Mouse (Mus musculus): ENCODE results near the gene Msx2. TPM values are rescaled to one million over a fixed set of nuclear protein-coding genes. Genes with fewer than 3 reads are reported as not detected.

Gene Msx2
- polyA plus RNA-seq, 1 experiment from 2014 or later = 2.0 TPM

GRCm38 (mm10) chr13:53469756-53470155, 3.1 kb downstream of the Msx2 start:
- Histone ChIP-seq H3K9me3 (ENCODE audit: control insufficient read depth, low read length) (no peaks in the 10 kb centered on the region), H3K27ac (replicated peaks) (no peak overlapping the region), H3K27me3 (ENCODE audit: control insufficient read depth, insufficient read depth, low read length) (peaks cover 16% of the 10 kb centered on the region), H3K36me3 (ENCODE audit: control insufficient read depth, insufficient read depth, low read length) (no peaks in the 10 kb centered on the region), H3K4me3 (ENCODE audit: low read depth, low read length) (no peak overlapping the region), H3K4me1 (replicated peaks; ENCODE audit: control insufficient read depth, insufficient read depth) (no peaks in the 10 kb centered on the region), H3K9ac (ENCODE audit: low read length) (no peak overlapping the region), H3K4me2 (replicated peaks; ENCODE audit: low read depth) (no peak overlapping the region)
- 41% methylated on average over 5 of the region's 5 CpGs for WGBS
- ATAC-seq (ENCODE audit: low FRiP score, low TSS enrichment) (no peak), DNase-seq (ENCODE audit: low spot score) (no peak)
- TF ChIP-seq CTCF (IDR thresholded peaks at IDR 0.05; ENCODE audit: low read depth) (no peak), EP300 (optimal IDR thresholded peaks at IDR 0.05) (no peak)

- H3K27ac ChIP-seq (replicated peaks) = no peak overlapping the region
- 55% methylated on average over 14 of the region's 14 CpGs for WGBS
- no peaks in the 10 kb centered on the region for H3K9me3 ChIP-seq (ENCODE audit: control insufficient read depth, low read length)
- H3K4me3 ChIP-seq (ENCODE audit: low read depth, low read length) = no peak overlapping the region
- H3K36me3 ChIP-seq (ENCODE audit: control insufficient read depth, insufficient read depth, low read length) = no peaks in the 10 kb centered on the region
- ATAC-seq (ENCODE audit: low FRiP score, low TSS enrichment) (no peak), DNase-seq (ENCODE audit: low spot score) (no peak)
- H3K27me3 ChIP-seq (ENCODE audit: control insufficient read depth, insufficient read depth, low read length) = peaks cover 26% of the 10 kb centered on the region
- H3K4me2 ChIP-seq (replicated peaks; ENCODE audit: low read depth) = no peak overlapping the region
- no peaks in the 10 kb centered on the region for H3K4me1 ChIP-seq (replicated peaks; ENCODE audit: control insufficient read depth, insufficient read depth)
- H3K9ac ChIP-seq (ENCODE audit: low read length) = no peak overlapping the region
- TF ChIP-seq CTCF (IDR thresholded peaks at IDR 0.05; ENCODE audit: low read depth) (no peak), EP300 (optimal IDR thresholded peaks at IDR 0.05) (no peak)
Measured at GRCm38 (mm10) chr13:53468171-53468570, 4.7 kb downstream of the Msx2 start.

- DNase-seq (ENCODE audit: low spot score) (no peak), ATAC-seq (ENCODE audit: low FRiP score, low TSS enrichment) (no peak)
- TF ChIP-seq CTCF (IDR thresholded peaks at IDR 0.05; ENCODE audit: low read depth) = no peak
- TF ChIP-seq EP300 (optimal IDR thresholded peaks at IDR 0.05) = no peak
- Histone ChIP-seq H3K4me1 (replicated peaks; ENCODE audit: control insufficient read depth, insufficient read depth) (0 out of 2 replicates have a peak, but pooled peaks cover 5% of the 10 kb centered on the region), H3K9ac (ENCODE audit: low read length) (no peak overlapping the region), H3K9me3 (ENCODE audit: control insufficient read depth, low read length) (no peaks in the 10 kb centered on the region), H3K36me3 (ENCODE audit: control insufficient read depth, insufficient read depth, low read length) (no peaks in the 10 kb centered on the region), H3K4me3 (ENCODE audit: low read depth, low read length) (no peak overlapping the region), H3K27ac (replicated peaks) (no peak overlapping the region), H3K27me3 (ENCODE audit: control insufficient read depth, insufficient read depth, low read length) (peaks cover 27% of the 10 kb centered on the region; the same call in 1 of the 2 replicates), H3K4me2 (replicated peaks; ENCODE audit: low read depth) (no peak overlapping the region)
- 27% methylated on average over 18 of the region's 18 CpGs for WGBS
Measured at GRCm38 (mm10) chr13:53466189-53466866, 6.5 kb downstream of the Msx2 start.

DNA sequence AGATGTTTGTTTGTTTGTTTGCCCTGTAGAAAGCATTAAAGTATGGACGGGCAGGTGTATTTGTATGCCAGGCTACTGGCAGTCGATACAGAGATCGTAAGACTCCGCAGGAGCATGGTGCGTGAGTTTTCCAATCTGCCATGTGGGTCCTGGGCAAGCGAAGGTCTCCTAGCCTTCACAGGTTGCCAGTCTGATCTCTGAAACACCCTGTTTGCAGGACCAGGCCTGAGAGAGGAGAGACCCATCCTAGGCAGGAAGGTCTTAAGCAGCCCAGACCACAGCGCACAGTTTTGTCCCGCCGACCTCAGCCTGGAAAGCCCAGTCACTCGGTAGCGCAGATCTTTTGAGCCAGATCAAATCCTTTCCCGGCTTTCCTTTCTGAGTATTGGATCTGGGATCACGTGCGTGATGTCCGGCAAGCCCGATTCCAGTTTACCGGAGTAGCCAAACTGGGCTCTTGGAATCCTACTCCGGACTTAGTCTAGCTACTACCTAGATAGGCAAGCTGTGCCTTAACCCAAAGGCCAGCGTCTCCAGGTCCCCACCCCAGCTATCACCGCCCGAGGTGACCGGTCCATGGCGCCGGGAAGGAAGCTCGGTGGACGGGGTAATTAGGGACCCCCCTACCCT, 7.6 kb downstream of the Msx2 start:
- Histone ChIP-seq H3K9ac (ENCODE audit: low read length) (no peak overlapping the region), H3K4me3 (ENCODE audit: low read depth, low read length) (no peak overlapping the region), H3K9me3 (ENCODE audit: control insufficient read depth, low read length) (no peaks in the 10 kb centered on the region), H3K27me3 (ENCODE audit: control insufficient read depth, insufficient read depth, low read length) (peaks cover 26% of the 10 kb centered on the region; the same call in 1 of the 2 replicates), H3K4me1 (replicated peaks; ENCODE audit: control insufficient read depth, insufficient read depth) (0 out of 2 replicates have a peak, but pooled peaks cover 5% of the 10 kb centered on the region), H3K36me3 (ENCODE audit: control insufficient read depth, insufficient read depth, low read length) (no peaks in the 10 kb centered on the region), H3K27ac (replicated peaks) (no peak overlapping the region), H3K4me2 (replicated peaks; ENCODE audit: low read depth) (no peak overlapping the region)
- ATAC-seq (ENCODE audit: low FRiP score, low TSS enrichment) (no peak), DNase-seq (ENCODE audit: low spot score) (no peak)
- TF ChIP-seq CTCF (IDR thresholded peaks at IDR 0.05; ENCODE audit: low read depth) = no peak
- TF ChIP-seq EP300 (optimal IDR thresholded peaks at IDR 0.05) = no peak
- 17% methylated on average over 26 of the region's 26 CpGs for WGBS

GRCm38 (mm10) chr13:53464441-53465001, 8.4 kb downstream of the Msx2 start:
- ATAC-seq (ENCODE audit: low FRiP score, low TSS enrichment) (no peak), DNase-seq (ENCODE audit: low spot score) (no peak)
- WGBS = 18% methylated on average over 17 of the region's 21 CpGs
- TF ChIP-seq CTCF (IDR thresholded peaks at IDR 0.05; ENCODE audit: low read depth) = no peak
- no peak for TF ChIP-seq EP300 (optimal IDR thresholded peaks at IDR 0.05)
- 0 out of 2 replicates have a peak, but pooled peaks cover 5% of the 10 kb centered on the region for H3K4me1 ChIP-seq (replicated peaks; ENCODE audit: control insufficient read depth, insufficient read depth)
- no peaks in the 10 kb centered on the region for H3K36me3 ChIP-seq (ENCODE audit: control insufficient read depth, insufficient read depth, low read length)
- H3K4me2 ChIP-seq (replicated peaks; ENCODE audit: low read depth) = no peak overlapping the region
- H3K27me3 ChIP-seq (ENCODE audit: control insufficient read depth, insufficient read depth, low read length) = peaks cover 26% of the 10 kb centered on the region; the same call in 1 of the 2 replicates
- no peak overlapping the region for H3K9ac ChIP-seq (ENCODE audit: low read length)
- no peak overlapping the region for H3K27ac ChIP-seq (replicated peaks)
- H3K4me3 ChIP-seq (ENCODE audit: low read depth, low read length) = no peak overlapping the region
- H3K9me3 ChIP-seq (ENCODE audit: control insufficient read depth, low read length) = no peaks in the 10 kb centered on the region

DNA sequence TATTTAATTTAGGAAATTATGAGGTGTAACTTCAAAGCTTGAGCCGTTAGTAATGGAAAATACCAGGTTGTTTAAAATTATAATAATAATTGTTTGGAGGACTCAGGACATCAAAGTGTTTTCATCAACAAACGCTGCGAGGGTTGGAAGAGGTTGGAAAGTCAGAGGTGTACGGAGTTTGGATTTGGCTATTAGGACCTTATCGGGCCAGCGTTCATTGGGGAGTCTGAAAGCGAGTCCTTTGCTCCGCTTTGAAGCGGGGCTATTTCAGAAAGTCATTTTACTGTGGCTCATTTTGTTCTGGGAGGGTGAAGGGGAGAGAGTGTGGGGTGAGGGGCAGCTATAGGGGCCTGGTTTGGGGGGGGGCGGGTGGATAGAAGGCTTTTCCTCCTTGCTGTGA, 8.9 kb downstream of the Msx2 start:
- H3K4me1 ChIP-seq (replicated peaks; ENCODE audit: control insufficient read depth, insufficient read depth) = 0 out of 2 replicates have a peak, but pooled peaks cover 5% of the 10 kb centered on the region
- H3K9me3 ChIP-seq (ENCODE audit: control insufficient read depth, low read length) = no peaks in the 10 kb centered on the region
- H3K36me3 ChIP-seq (ENCODE audit: control insufficient read depth, insufficient read depth, low read length) = no peaks in the 10 kb centered on the region
- H3K9ac ChIP-seq (ENCODE audit: low read length) = no peak overlapping the region
- no peak overlapping the region for H3K4me2 ChIP-seq (replicated peaks; ENCODE audit: low read depth)
- no peak for ATAC-seq (ENCODE audit: low FRiP score, low TSS enrichment)
- H3K27me3 ChIP-seq (ENCODE audit: control insufficient read depth, insufficient read depth, low read length) = peaks cover 26% of the 10 kb centered on the region; the same call in 1 of the 2 replicates
- no peak overlapping the region for H3K4me3 ChIP-seq (ENCODE audit: low read depth, low read length)
- no peak overlapping the region for H3K27ac ChIP-seq (replicated peaks)
- no peak for DNase-seq (ENCODE audit: low spot score)
- no peak for TF ChIP-seq EP300 (optimal IDR thresholded peaks at IDR 0.05)
- TF ChIP-seq CTCF (IDR thresholded peaks at IDR 0.05; ENCODE audit: low read depth) = no peak
- 23% methylated on average over 10 of the region's 10 CpGs for WGBS

Data from stomach, postnatal 0 days (tissue).